13 mouse cellular contexts compared by ENCODE assay signal in the genomic region with DNA sequence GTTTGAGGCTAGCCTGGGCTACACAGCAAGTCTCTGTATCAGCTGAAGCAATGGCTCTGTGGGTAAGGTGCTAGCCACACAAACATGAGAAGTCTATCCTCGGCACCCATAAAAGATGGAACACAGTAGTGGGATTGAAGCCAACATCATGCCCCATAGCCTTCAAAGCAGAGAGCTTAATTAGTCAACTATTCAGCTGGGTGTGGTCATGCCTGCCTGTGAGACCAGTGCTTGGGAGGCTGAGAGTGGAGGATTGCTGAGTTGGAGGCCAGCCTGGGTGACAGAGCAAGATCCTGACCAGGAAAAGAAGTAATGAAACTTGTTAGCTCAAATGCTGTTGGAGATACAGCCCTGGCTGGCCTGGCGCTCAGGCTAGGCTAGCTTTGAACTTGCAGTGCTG. TPM values are rescaled to one million over a fixed set of nuclear protein-coding genes. Genes with fewer than 3 reads are reported as not detected.
DNase-seq lines count a peak whose midpoint lies in the region; ATAC-seq and TF ChIP-seq lines count a peak whose summit lies in the region.
"Had no signal": no experiment of that assay in that cellular context is flagged by ENCODE, and none has a peak within 500 bp of the region (broad histone marks: within the 10 kb centered on the region; RNA-seq: fewer than 3 reads in every experiment).

No protein-coding gene starts in this region.

- peak overlapping the region; percentile 95 for H3K4me3 ChIP-seq in erythroblast, embryonic 14.5 days (replicated peaks)
- no peak overlapping the region for H3K4me3 ChIP-seq in limb, embryonic 12.5 days (replicated peaks)
- no peak overlapping the region for H3K4me3 ChIP-seq in limb, embryonic 10.5 days
- H3K4me3 ChIP-seq in liver, adult 2 months (ENCODE audit: insufficient read depth, low read depth, low read length) = no peak overlapping the region
- no peak overlapping the region for H3K4me3 ChIP-seq in stomach, embryonic 16.5 days (replicated peaks; ENCODE audit: low read length)
- H3K4me3 ChIP-seq: forebrain, embryonic 15.5 days had no signal

- no peak for ATAC-seq in erythroblast, adult 5-6 weeks (replicated peaks; ENCODE audit: low FRiP score, poor library complexity, severe bottlenecking)
- ATAC-seq in limb, embryonic 12.5 days (ENCODE audit: insufficient number of reproducible peaks, insufficient read depth, low FRiP score, low TSS enrichment, low read depth) = no peak
- no peak for ATAC-seq in stomach, embryonic 16.5 days (ENCODE audit: insufficient read depth, low FRiP score)
- ATAC-seq: forebrain, embryonic 15.5 days had no signal

- no peak for DNase-seq in limb, embryonic 10.5 days (ENCODE audit: low spot score)
- DNase-seq in liver, adult 2 months (ENCODE audit: extremely low read depth, low read depth, low spot score) = peak; percentile 46
- no peak for DNase-seq in adrenal gland, postnatal 10 days
- DNase-seq in left cerebral cortex, adult 9 months (ENCODE audit: low spot score in 2 of 2) = no peak
- DNase-seq: gastrocnemius, postnatal 36 days; lung, postnatal 10 days; right cerebral cortex, postnatal 25 days had no signal

- H3K79me2 ChIP-seq in liver, adult 2 months (ENCODE audit: control insufficient read depth, insufficient read depth, low read length) = no peaks in the 10 kb centered on the region

- 93% methylated on average over 2 of the region's 2 CpGs for WGBS in limb, embryonic 12.5 days
- WGBS in limb, embryonic 10.5 days = 88% methylated on average over 2 of the region's 2 CpGs
- WGBS in liver, adult 2 months = 65% methylated on average over 2 of the region's 2 CpGs
- WGBS in stomach, embryonic 16.5 days = 87% methylated on average over 2 of the region's 2 CpGs

- H3K36me3 ChIP-seq in erythroblast, embryonic 14.5 days (ENCODE audit: control insufficient read depth) = peaks cover 46% of the 10 kb centered on the region
- no peaks in the 10 kb centered on the region for H3K36me3 ChIP-seq in limb, embryonic 12.5 days
- H3K36me3 ChIP-seq in limb, embryonic 10.5 days = no peaks in the 10 kb centered on the region
- H3K36me3 ChIP-seq in liver, adult 2 months (ENCODE audit: control insufficient read depth, insufficient read depth, low read length) = peaks cover 1% of the 10 kb centered on the region; the same call in 1 of the 2 replicates
- H3K36me3 ChIP-seq in stomach, embryonic 16.5 days (ENCODE audit: control insufficient read depth, insufficient read depth, low read length) = no peaks in the 10 kb centered on the region
- H3K36me3 ChIP-seq: forebrain, embryonic 15.5 days had no signal

- H3K9me3 ChIP-seq in erythroblast, embryonic 14.5 days (ENCODE audit: control insufficient read depth, low read length) = no peaks in the 10 kb centered on the region
- no peaks in the 10 kb centered on the region for H3K9me3 ChIP-seq in limb, embryonic 12.5 days
- H3K9me3 ChIP-seq in limb, embryonic 10.5 days (replicated peaks) = no peaks in the 10 kb centered on the region
- no peaks in the 10 kb centered on the region for H3K9me3 ChIP-seq in stomach, embryonic 16.5 days (replicated peaks; ENCODE audit: control insufficient read depth, low read length)
- H3K9me3 ChIP-seq: forebrain, embryonic 15.5 days had no signal

- H3K4me2 ChIP-seq in limb, embryonic 12.5 days = 0 out of 2 replicates have a peak overlapping the region, but pooled peaks have one; percentile 69
- 0 out of 2 replicates have a peak overlapping the region, but pooled peaks have one; percentile 82 for H3K4me2 ChIP-seq in stomach, embryonic 16.5 days (ENCODE audit: low read depth, low read length)

- no peak for TF ChIP-seq POLR2A in liver, adult 2 months (IDR thresholded peaks at IDR 0.05; ENCODE audit: extremely low read depth, insufficient read depth, low read length)

- no peaks in the 10 kb centered on the region for H3K27me3 ChIP-seq in erythroblast, embryonic 14.5 days (ENCODE audit: control insufficient read depth)
- 0 out of 2 replicates have a peak, but pooled peaks cover 6% of the 10 kb centered on the region for H3K27me3 ChIP-seq in limb, embryonic 12.5 days
- H3K27me3 ChIP-seq in limb, embryonic 10.5 days (ENCODE audit: low read depth, poor library complexity, severe bottlenecking) = no peaks in the 10 kb centered on the region
- H3K27me3 ChIP-seq in liver, adult 2 months (ENCODE audit: control insufficient read depth, insufficient read depth, low read length) = no peaks in the 10 kb centered on the region
- H3K27me3 ChIP-seq in stomach, embryonic 16.5 days (ENCODE audit: control insufficient read depth, insufficient read depth, low read length) = no peaks in the 10 kb centered on the region
- H3K27me3 ChIP-seq: forebrain, embryonic 15.5 days had no signal

- H3K9ac ChIP-seq in limb, embryonic 12.5 days (replicated peaks) = no peak overlapping the region
- H3K9ac ChIP-seq in liver, adult 2 months (ENCODE audit: low read depth, low read length) = no peak overlapping the region
- no peak overlapping the region for H3K9ac ChIP-seq in stomach, embryonic 16.5 days (ENCODE audit: low read length)

- H3K4me1 ChIP-seq in erythroblast, embryonic 14.5 days (ENCODE audit: control insufficient read depth) = peaks cover 76% of the 10 kb centered on the region
- H3K4me1 ChIP-seq in limb, embryonic 12.5 days (replicated peaks) = peaks cover 7% of the 10 kb centered on the region; the same call in 1 of the 2 replicates
- peaks cover 14% of the 10 kb centered on the region for H3K4me1 ChIP-seq in limb, embryonic 10.5 days
- peaks cover 18% of the 10 kb centered on the region for H3K4me1 ChIP-seq in liver, adult 2 months (ENCODE audit: control insufficient read depth, insufficient read depth, low read length)
- peaks cover 14% of the 10 kb centered on the region for H3K4me1 ChIP-seq in stomach, embryonic 16.5 days (ENCODE audit: control insufficient read depth, insufficient read depth, low read length)

- no peak for TF ChIP-seq CTCF in liver, adult 2 months (IDR thresholded peaks at IDR 0.05; ENCODE audit: low read depth, low read length)

- no peak overlapping the region for H3K27ac ChIP-seq in limb, embryonic 12.5 days
- H3K27ac ChIP-seq in limb, embryonic 10.5 days = no peak overlapping the region
- H3K27ac ChIP-seq in liver, adult 2 months (replicated peaks; ENCODE audit: insufficient read depth, low read depth, low read length) = peak overlapping the region; percentile 29
- H3K27ac ChIP-seq in stomach, embryonic 16.5 days (ENCODE audit: low read length) = no peak overlapping the region; the same call in 1 of the 2 replicates
- H3K27ac ChIP-seq: forebrain, embryonic 15.5 days had no signal

RNA-seq across cellular contexts. Expression of gene Gss, which starts 1.7 kb away (rescaled TPM):
- polyA plus RNA-seq in erythroblast, embryonic 14.5 days (2012) = 6.8 and 8.6 TPM in 2 replicates
- total RNA-seq in erythroblast, adult 5-6 weeks (2015; ENCODE audit: low replicate concordance) = 6.5 and 7.1 TPM in 2 replicates
- total RNA-seq in erythroblast, adult 5-6 weeks (2017; ENCODE audit: low replicate concordance) = 3.6 and 8.5 TPM in 2 replicates
- polyA plus RNA-seq in limb, embryonic 12.5 days (2016; fragmentation: Nextera tagmentation; extraction: Ambion mirVana) = 23.8 and 23.9 TPM in 2 replicates
- 24.3 and 25.1 TPM in 2 replicates for polyA plus RNA-seq in limb, embryonic 10.5 days (2016; fragmentation: Nextera tagmentation; extraction: Ambion mirVana)
- 69.4 and 112 TPM in 2 replicates for total RNA-seq in liver, adult 2 months (2014; rRNA removed)
- polyA plus RNA-seq in liver, adult 2 months (2012; rRNA removed) = 113 and 134 TPM in 2 replicates
- 41.8 and 42.5 TPM in 2 replicates for polyA plus RNA-seq in stomach, embryonic 16.5 days (2015; fragmentation: Nextera tagmentation; extraction: Ambion mirVana)
- 10 to 100 TPM; 41.4 to 48.1 TPM for total RNA-seq in adrenal gland, postnatal 10 days (2021)

RNA-seq across cellular contexts. Expression of gene Myh7b, which starts 20.1 kb away (rescaled TPM):
- polyA plus RNA-seq in erythroblast, embryonic 14.5 days (2012) = 7.6 and 12.3 TPM in 2 replicates
- not detected in 2 replicates for total RNA-seq in erythroblast, adult 5-6 weeks (2015; ENCODE audit: low replicate concordance)
- total RNA-seq in erythroblast, adult 5-6 weeks (2017; ENCODE audit: low replicate concordance) = 0.14 TPM in 1 of 2 replicates, not detected in the other
- polyA plus RNA-seq in limb, embryonic 12.5 days (2016; fragmentation: Nextera tagmentation; extraction: Ambion mirVana) = 1.9 and 2.1 TPM in 2 replicates
- polyA plus RNA-seq in limb, embryonic 10.5 days (2016; fragmentation: Nextera tagmentation; extraction: Ambion mirVana) = 0.36 and 0.63 TPM in 2 replicates
- not detected in 2 replicates for total RNA-seq in liver, adult 2 months (2014; rRNA removed)
- not detected in 2 replicates for polyA plus RNA-seq in liver, adult 2 months (2012; rRNA removed)
- 0.21 and 0.58 TPM in 2 replicates for polyA plus RNA-seq in stomach, embryonic 16.5 days (2015; fragmentation: Nextera tagmentation; extraction: Ambion mirVana)
- 1 to 10 TPM in 1 of 2 experiments, under 1 TPM in 1; 0.33 to 1.1 TPM for total RNA-seq in adrenal gland, postnatal 10 days (2021)
- total RNA-seq: neutrophil, adult 5-6 weeks had no signal
